Mouse (Mus musculus) Patski (cell line): ENCODE measurements around the gene Fbxo6. TPM values are rescaled to one million over a fixed set of nuclear protein-coding genes. Genes with fewer than 3 reads are reported as not detected.
"Not testable (repeated sequence)": the region's sequence is repeated elsewhere in the genome, so short reads cannot be mapped to it uniquely, and the experiment has no call there.

Experiments used
- ATAC-seq: fragments of 100-300 bp; one replicate; pipeline ENCODE4 v1.8.0; 2021
- CTCF ChIA-PET: fragments of 350-600 bp; sonication (Branson Sonifier 250); formaldehyde crosslinking; loops from one replicate; lab custom pipeline; 2022; ENCODE audit warnings: inconsistent platforms; lab: Charles Lee
- POLR2A ChIA-PET: fragments of 350-600 bp; sonication (Branson Sonifier 250); formaldehyde crosslinking; loops from one replicate; lab custom pipeline; 2022; ENCODE audit warnings: antibody characterized with exemption, inconsistent platforms; lab: Charles Lee
- DNase-seq: peaks from one replicate; pipeline ENCODE4 v3.0.0-alpha.2; 2011; ENCODE audit warnings: low read depth, low spot score
- H3K27me3 ChIP-seq: fragments of 371-371 bp; one replicate; pipeline ENCODE4 v1.5.1; 2021
- CTCF ChIP-seq: fragments of 100-300 bp; IDR thresholded peaks from one replicate; pipeline ENCODE4 v1.5.1; 2021
- in situ Hi-C: fragments of 300-500 bp; cut with MboI; formaldehyde crosslinking; loops from 3 replicates; pipeline ENCODE4 v1.11.1; 2018; ENCODE audit warnings: low pct_unique_long_range_greater_than_20kb, mixed read lengths
- polyA plus RNA-seq: library from polyadenylated mRNA; unstranded; gene quantifications from one replicate; pipeline ENCODE4 v1.2.3, GENCODE M21; 2021

The Fbxo6 gene
- polyA plus RNA-seq, 1 experiment from 2014 or later: 68.4 TPM

- no peak for TF ChIP-seq CTCF
- ATAC-seq (peak; percentile 54), DNase-seq (no peak)
- in situ Hi-C loops: no loop called here
- peaks cover 11% of the 10 kb centered on the region for H3K27me3 ChIP-seq
- POLR2A ChIA-PET: no interaction called here
- CTCF ChIA-PET: interaction anchor here (0.9 kb wide), 1 partner anchor 12 kb away, joined by 3 read pairs; no protein-coding TSS in a partner anchor
These were observed 21.2 kb downstream of the Fbxo6 start, which contains the start of gene Draxin for GRCm38 (mm10) chr4:148130561-148131413. Draxin (minus strand) TSS chr4:148130698.

GRCm38 (mm10) chr4:148130133-148130532, 21.8 kb downstream of the Fbxo6 start, which contains the start of gene Mad2l2:
Mad2l2 (plus strand) TSS chr4:148130384.
- in situ Hi-C loops: no loop called here
- DNase-seq (no peak), ATAC-seq (no peak)
- ChIA-PET CTCF (interaction anchor here (3.3 kb wide), 1 partner anchor 10 kb away, joined by 21 read pairs; no protein-coding TSS in a partner anchor), POLR2A (no interaction called here)
- TF ChIP-seq CTCF: no peak
- H3K27me3 ChIP-seq: peaks cover 11% of the 10 kb centered on the region

- no peak for TF ChIP-seq CTCF
- peaks cover 11% of the 10 kb centered on the region for H3K27me3 ChIP-seq
- ATAC-seq: no peak
- CTCF ChIA-PET: interaction anchor here (0.8 to 3.3 kb wide), 3 partner anchors 11 to 42 kb away, joined by 3 to 21 read pairs (median 3); no protein-coding TSS in a partner anchor
- peak; percentile 37 for DNase-seq
- in situ Hi-C loops: no loop called here
- POLR2A ChIA-PET: interaction anchor here (1.0 kb wide), 1 partner anchor 11 kb away, joined by 3 read pairs; no protein-coding TSS in a partner anchor
These were observed 23.3 kb downstream of the Fbxo6 start for GRCm38 (mm10) chr4:148128672-148129071.

GRCm38 (mm10) chr4:148128241-148128640, 23.7 kb downstream of the Fbxo6 start:
- TF ChIP-seq CTCF: no peak
- CTCF ChIA-PET: interaction anchor here (0.8 to 3.3 kb wide), 4 partner anchors 11 to 42 kb away, joined by 3 to 21 read pairs (median 3); no protein-coding TSS in a partner anchor
- ATAC-seq (no peak), DNase-seq (no peak)
- in situ Hi-C loops: no loop called here
- peaks cover 11% of the 10 kb centered on the region for H3K27me3 ChIP-seq
- POLR2A ChIA-PET: interaction anchor here (1.0 kb wide), 1 partner anchor 10 kb away, joined by 3 read pairs; no protein-coding TSS in a partner anchor

GRCm38 (mm10) chr4:148122694-148123066, 29.3 kb downstream of the Fbxo6 start:
- no peaks in the 10 kb centered on the region for H3K27me3 ChIP-seq
- in situ Hi-C loops: no loop called here
- no peak for TF ChIP-seq CTCF
- ATAC-seq (no peak), DNase-seq (no peak)
- POLR2A ChIA-PET: no interaction called here
- CTCF ChIA-PET: no interaction called here

- in situ Hi-C loops: no loop called here
- H3K27me3 ChIP-seq: no peaks in the 10 kb centered on the region
- CTCF ChIA-PET: interaction anchor here (1.6 kb wide), 1 partner anchor 18 kb away, joined by 4 read pairs; no protein-coding TSS in a partner anchor
- no peak for TF ChIP-seq CTCF
- POLR2A ChIA-PET: no interaction called here
- no peak for ATAC-seq
- no peak for DNase-seq
These were observed 29.8 kb downstream of the Fbxo6 start for GRCm38 (mm10) chr4:148121982-148122693.

- in situ Hi-C loops: no loop called here
- TF ChIP-seq CTCF: no peak
- POLR2A ChIA-PET: interaction anchor here (0.6 kb wide), 1 partner anchor 44 kb away, joined by 3 read pairs; no protein-coding TSS in a partner anchor
These were observed 30.6 kb downstream of the Fbxo6 start for GRCm38 (mm10) chr4:148121362-148121761.

GRCm38 (mm10) chr4:148120555-148120954, 31.4 kb downstream of the Fbxo6 start:
- TF ChIP-seq CTCF: no peak
- no peak for ATAC-seq
- no peak for DNase-seq
- H3K27me3 ChIP-seq: no peaks in the 10 kb centered on the region
- ChIA-PET CTCF (interaction anchor here (1.3 to 7.1 kb wide), 3 partner anchors 20 to 48 kb away, joined by 3 to 74 read pairs (median 4); no protein-coding TSS in a partner anchor), POLR2A (interaction anchor here (0.6 to 0.7 kb wide), 2 partner anchors 44 to 231 kb away, joined by 3 to 4 read pairs; no protein-coding TSS in a partner anchor)
- in situ Hi-C loops: no loop called here

More at GRCm38 (mm10) chr4:148121362-148121761, 30.6 kb downstream of the Fbxo6 start:
- CTCF ChIA-PET: interaction anchor here (1.6 kb wide), 1 partner anchor 19 kb away, joined by 4 read pairs; no protein-coding TSS in a partner anchor
- no peaks in the 10 kb centered on the region for H3K27me3 ChIP-seq
- ATAC-seq (no peak), DNase-seq (no peak)

GRCm38 (mm10) chr4:148119578-148119977, 32.4 kb downstream of the Fbxo6 start:
- POLR2A ChIA-PET, H3K27me3 ChIP-seq, DNase-seq, ATAC-seq: not testable (repeated sequence)
- CTCF ChIA-PET: interaction anchor here (0.8 to 7.1 kb wide), 5 partner anchors 11 to 49 kb away, joined by 3 to 76 read pairs (median 3); no protein-coding TSS in a partner anchor
- in situ Hi-C loops: loop anchor here (5.0 kb wide), 1 partner anchor 33 kb away; the partner anchor contains the start of gene Fbxo6
